Mouse (Mus musculus): ENCODE measurements around the gene Hist1h2ah.

- TF ChIP-seq POLR2A (IDR thresholded peaks at IDR 0.05; ENCODE audit: low read depth, low read length): no peak
- TF ChIP-seq CTCF (conservative IDR thresholded peaks at IDR 0.05; ENCODE audit: insufficient read depth, insufficient read length, low read depth, low read length): no peak
Measured at GRCm38 (mm10) chr13:22039951-22040463, 4.6 kb upstream of the Hist1h2ah start.

Data from kidney, adult 2 months (tissue).